Mouse (Mus musculus): ENCODE data around the gene Cfap65. TPM values are rescaled to one million over a fixed set of nuclear protein-coding genes. Genes with fewer than 3 reads are reported as not detected.

The Cfap65 gene
- polyA plus RNA-seq, 1 experiment from 2014 or later, result not detected

DNA sequence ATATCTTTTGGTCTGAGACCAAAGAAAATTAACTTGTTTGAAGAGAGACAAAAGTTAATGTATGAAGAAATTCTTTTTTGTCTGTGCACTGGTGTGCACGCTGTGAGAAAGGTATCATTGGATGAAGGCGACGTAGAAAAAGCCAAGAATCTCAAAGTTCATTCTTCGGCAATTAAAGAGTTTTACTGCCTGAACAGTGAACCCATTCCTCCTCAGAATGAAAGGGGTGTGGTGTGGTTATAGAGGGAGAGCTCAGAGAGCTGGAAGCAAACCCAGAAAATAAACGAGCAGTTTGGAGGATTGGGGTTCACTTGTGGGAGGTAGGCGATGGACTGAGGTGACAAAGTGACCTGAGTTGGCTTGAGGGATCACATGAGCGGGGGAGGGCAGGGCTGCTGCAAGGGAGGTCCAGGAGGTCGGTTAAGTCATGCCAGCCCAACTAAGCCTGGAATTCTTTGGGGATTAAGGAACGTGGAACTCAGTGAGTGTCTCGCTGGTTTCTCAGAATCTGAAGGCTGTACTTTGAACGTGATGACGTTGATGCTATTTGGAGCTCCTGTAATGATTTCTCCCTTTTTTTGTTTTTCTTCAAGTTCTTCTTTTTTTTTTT is 927 bp upstream of the Cfap65 start:
- H3K27me3 ChIP-seq (replicated peaks), result peaks cover 69% of the 10 kb centered on the region
- WGBS, result 43% methylated on average over 12 of the region's 12 CpGs
- no peak overlapping the region for H3K9ac ChIP-seq

DNA sequence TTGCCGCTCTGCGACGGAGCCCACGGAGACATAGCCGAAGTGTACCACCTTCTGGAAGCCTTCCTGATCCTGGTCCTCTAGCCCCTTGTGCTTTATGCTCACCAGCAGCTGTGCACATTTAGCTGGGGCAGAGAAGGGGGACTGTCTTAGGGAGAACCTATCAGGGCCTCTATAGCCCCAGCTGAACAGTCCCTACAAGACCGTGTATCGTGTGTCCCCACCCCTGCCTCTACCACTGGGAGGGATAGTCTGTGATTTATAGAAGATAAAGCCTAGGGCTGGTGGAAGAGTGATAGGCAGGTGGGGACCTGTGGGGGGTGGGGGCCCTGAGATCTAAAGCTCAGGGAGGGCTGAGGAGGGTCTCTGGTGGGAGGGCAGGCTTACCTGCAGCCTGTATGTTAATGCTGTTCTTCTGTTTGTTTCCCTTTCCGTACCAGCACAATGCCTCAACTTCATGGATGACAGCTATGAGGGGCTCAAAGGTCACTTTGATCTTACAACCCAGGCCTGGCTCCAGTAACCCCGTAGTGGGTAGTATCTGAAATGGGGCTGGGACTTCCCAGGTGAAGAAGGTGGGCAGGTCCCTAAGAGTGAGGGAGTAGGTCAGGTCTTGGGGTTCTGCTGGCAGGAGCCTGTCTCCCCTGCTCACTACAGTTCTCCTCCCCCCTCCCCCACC is 7.6 kb downstream of the Cfap65 start:
- no peak overlapping the region for H3K9ac ChIP-seq
- 0 out of 2 replicates have a peak, but pooled peaks cover 3% of the 10 kb centered on the region for H3K9me3 ChIP-seq (replicated peaks)
- no peak for ATAC-seq (ENCODE audit: insufficient number of reproducible peaks, low FRiP score)
- H3K4me2 ChIP-seq, result no peak overlapping the region
- WGBS, result 79% methylated on average over 9 of the region's 9 CpGs
- no peak overlapping the region for H3K4me3 ChIP-seq
- H3K27ac ChIP-seq (ENCODE audit: poor library complexity, severe bottlenecking), result no peak overlapping the region
- H3K36me3 ChIP-seq, result no peaks in the 10 kb centered on the region
- peaks cover 85% of the 10 kb centered on the region for H3K27me3 ChIP-seq (replicated peaks)
- no peaks in the 10 kb centered on the region for H3K4me1 ChIP-seq (replicated peaks)

More for the DNA sequence above, 927 bp upstream of the Cfap65 start:
- no peak overlapping the region for H3K27ac ChIP-seq (ENCODE audit: poor library complexity, severe bottlenecking)
- no peaks in the 10 kb centered on the region for H3K4me1 ChIP-seq (replicated peaks)
- no peaks in the 10 kb centered on the region for H3K36me3 ChIP-seq
- H3K4me3 ChIP-seq, result no peak overlapping the region
- no peak overlapping the region for H3K4me2 ChIP-seq
- H3K9me3 ChIP-seq (replicated peaks), result 0 out of 2 replicates have a peak, but pooled peaks cover 3% of the 10 kb centered on the region
- no peak for ATAC-seq (ENCODE audit: insufficient number of reproducible peaks, low FRiP score)

DNA sequence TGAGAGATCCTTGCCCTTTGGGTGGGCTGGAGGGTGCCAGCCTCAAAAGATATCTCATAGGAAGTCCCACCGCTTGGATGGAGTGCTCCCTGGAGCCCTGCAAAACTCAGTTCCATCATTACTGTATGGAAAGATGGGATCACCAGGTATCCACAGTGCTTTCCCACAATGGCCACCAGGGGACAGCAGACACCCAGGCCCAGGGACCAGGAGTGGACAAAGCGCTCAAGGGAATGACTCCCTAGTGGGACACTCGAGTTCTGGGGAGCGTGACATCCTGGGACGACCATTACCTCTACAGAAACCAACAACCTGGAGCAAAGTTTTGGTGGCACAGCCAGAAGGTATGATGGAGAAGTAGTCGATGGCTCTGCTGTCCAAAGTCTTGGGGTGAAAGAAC is 8.7 kb downstream of the Cfap65 start:
- H3K4me2 ChIP-seq, result no peak overlapping the region
- H3K27ac ChIP-seq (ENCODE audit: poor library complexity, severe bottlenecking), result no peak overlapping the region
- no peak for ATAC-seq (ENCODE audit: insufficient number of reproducible peaks, low FRiP score)
- H3K4me1 ChIP-seq (replicated peaks), result no peaks in the 10 kb centered on the region
- H3K27me3 ChIP-seq (replicated peaks), result peaks cover 84% of the 10 kb centered on the region
- no peaks in the 10 kb centered on the region for H3K36me3 ChIP-seq
- no peak overlapping the region for H3K4me3 ChIP-seq
- H3K9ac ChIP-seq, result no peak overlapping the region
- no peaks in the 10 kb centered on the region for H3K9me3 ChIP-seq (replicated peaks)
- WGBS, result 28% methylated on average over 6 of the region's 6 CpGs

DNA sequence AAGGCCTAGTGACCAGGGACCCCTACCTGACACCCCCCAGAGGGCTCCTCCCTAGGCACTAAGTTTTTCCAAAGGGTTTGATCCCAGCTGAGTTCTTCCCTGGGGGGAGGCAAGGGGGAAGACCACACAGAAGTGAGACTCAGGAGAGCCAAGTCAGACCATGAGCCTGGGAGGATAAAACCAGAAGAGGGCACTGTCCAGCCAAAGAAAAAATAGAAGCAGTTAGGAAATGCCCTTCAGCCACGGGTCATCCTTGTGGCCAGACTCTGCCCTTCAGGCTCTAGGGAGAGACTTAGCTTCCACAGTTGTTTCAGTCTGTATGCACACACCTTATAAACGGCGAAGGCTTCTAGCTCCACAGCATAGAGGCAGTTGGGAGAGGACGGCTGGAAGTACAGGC is 10.9 kb downstream of the Cfap65 start:
- Histone ChIP-seq H3K27ac (ENCODE audit: poor library complexity, severe bottlenecking) (no peak overlapping the region), H3K4me3 (no peak overlapping the region), H3K9me3 (replicated peaks) (no peaks in the 10 kb centered on the region), H3K4me2 (no peak overlapping the region), H3K36me3 (no peaks in the 10 kb centered on the region), H3K4me1 (replicated peaks) (no peaks in the 10 kb centered on the region), H3K27me3 (replicated peaks) (peaks cover 76% of the 10 kb centered on the region), H3K9ac (no peak overlapping the region)
- ATAC-seq (ENCODE audit: insufficient number of reproducible peaks, low FRiP score), result no peak
- WGBS, result 56% methylated on average over 4 of the region's 4 CpGs

DNA sequence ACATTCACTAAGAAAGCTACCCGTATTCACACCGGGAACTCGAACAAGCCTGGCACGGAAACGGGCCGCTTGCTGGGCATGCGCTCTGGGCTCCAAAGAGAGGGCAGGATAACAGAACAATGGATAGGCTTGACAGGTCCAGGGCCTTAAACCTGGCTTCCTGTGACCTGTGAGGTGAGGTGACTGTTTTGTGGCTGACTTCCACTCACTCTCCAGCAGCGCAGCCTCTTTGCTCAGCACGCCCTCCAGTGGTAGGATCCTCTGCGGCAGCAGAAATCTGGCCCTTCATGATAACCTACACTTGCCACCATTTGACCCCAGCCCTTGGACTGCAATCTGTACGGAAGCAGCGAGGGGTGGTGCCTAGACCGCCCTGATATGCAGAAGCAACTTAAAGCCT is 19.7 kb downstream of the Cfap65 start:
- Histone ChIP-seq H3K4me1 (replicated peaks) (no peaks in the 10 kb centered on the region), H3K4me3 (no peak overlapping the region), H3K27me3 (replicated peaks) (peaks cover 57% of the 10 kb centered on the region), H3K36me3 (no peaks in the 10 kb centered on the region), H3K27ac (ENCODE audit: poor library complexity, severe bottlenecking) (no peak overlapping the region), H3K9me3 (replicated peaks) (0 out of 2 replicates have a peak, but pooled peaks cover 3% of the 10 kb centered on the region), H3K9ac (no peak overlapping the region), H3K4me2 (peak overlapping the region; percentile 22; the same call in 1 of the 2 replicates)
- WGBS, result 21% methylated on average over 13 of the region's 13 CpGs
- no peak for ATAC-seq (ENCODE audit: insufficient number of reproducible peaks, low FRiP score)

DNA sequence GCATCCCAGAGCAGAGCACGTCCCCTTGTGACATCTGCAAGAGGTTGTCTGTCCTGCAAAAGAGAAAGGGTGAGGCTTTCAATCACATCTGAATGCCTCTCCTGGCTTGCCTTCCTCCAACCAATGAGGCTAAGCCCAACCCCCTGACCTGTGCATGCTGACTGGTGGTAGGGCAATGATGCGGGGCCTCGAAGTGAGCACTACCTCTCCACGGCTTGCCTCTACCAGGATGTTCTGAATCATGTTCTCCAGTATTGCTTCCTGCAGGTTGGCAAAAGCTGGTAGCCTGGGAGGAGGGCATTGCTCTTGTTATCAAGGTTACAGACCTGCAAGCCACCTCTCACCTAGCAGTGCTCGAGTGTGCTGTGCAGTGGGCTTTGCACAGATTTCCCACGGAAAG is 33.2 kb downstream of the Cfap65 start:
- H3K4me3 ChIP-seq, result no peak overlapping the region
- H3K9ac ChIP-seq, result no peak overlapping the region
- WGBS, result 18% methylated on average over 6 of the region's 6 CpGs
- no peaks in the 10 kb centered on the region for H3K36me3 ChIP-seq
- H3K27me3 ChIP-seq (replicated peaks), result peaks cover 97% of the 10 kb centered on the region
- H3K4me1 ChIP-seq (replicated peaks), result peaks cover 25% of the 10 kb centered on the region
- H3K4me2 ChIP-seq, result no peak overlapping the region
- ATAC-seq (ENCODE audit: insufficient number of reproducible peaks, low FRiP score), result no peak
- no peak overlapping the region for H3K27ac ChIP-seq (ENCODE audit: poor library complexity, severe bottlenecking)
- no peaks in the 10 kb centered on the region for H3K9me3 ChIP-seq (replicated peaks)

DNA sequence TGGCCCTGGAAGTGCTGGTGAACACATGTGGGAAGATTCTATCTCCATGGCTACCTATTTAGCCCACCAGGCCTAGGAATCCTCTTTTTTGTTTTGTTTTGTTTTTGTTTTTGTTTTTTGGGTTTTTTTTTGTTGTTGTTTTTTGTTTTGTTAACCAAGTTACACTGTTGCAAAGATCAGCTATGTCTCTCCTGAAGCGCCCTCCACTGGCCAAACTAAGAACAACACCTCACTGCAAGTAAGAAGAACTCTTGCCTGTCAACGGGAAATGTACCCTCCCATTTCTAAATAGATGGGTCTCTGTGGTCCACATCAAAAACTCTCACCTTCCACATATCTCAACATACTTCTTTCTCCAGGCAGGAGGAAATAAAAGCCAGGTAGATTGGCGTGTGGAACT is 33.7 kb downstream of the Cfap65 start:
- no peak overlapping the region for H3K4me3 ChIP-seq
- 2% methylated on average over 3 of the region's 3 CpGs for WGBS
- ATAC-seq (ENCODE audit: insufficient number of reproducible peaks, low FRiP score), result no peak
- H3K4me1 ChIP-seq (replicated peaks), result peaks cover 25% of the 10 kb centered on the region
- H3K9ac ChIP-seq, result no peak overlapping the region
- H3K27ac ChIP-seq (ENCODE audit: poor library complexity, severe bottlenecking), result no peak overlapping the region
- H3K4me2 ChIP-seq, result no peak overlapping the region
- peaks cover 99% of the 10 kb centered on the region for H3K27me3 ChIP-seq (replicated peaks)
- no peaks in the 10 kb centered on the region for H3K9me3 ChIP-seq (replicated peaks)
- no peaks in the 10 kb centered on the region for H3K36me3 ChIP-seq

DNA sequence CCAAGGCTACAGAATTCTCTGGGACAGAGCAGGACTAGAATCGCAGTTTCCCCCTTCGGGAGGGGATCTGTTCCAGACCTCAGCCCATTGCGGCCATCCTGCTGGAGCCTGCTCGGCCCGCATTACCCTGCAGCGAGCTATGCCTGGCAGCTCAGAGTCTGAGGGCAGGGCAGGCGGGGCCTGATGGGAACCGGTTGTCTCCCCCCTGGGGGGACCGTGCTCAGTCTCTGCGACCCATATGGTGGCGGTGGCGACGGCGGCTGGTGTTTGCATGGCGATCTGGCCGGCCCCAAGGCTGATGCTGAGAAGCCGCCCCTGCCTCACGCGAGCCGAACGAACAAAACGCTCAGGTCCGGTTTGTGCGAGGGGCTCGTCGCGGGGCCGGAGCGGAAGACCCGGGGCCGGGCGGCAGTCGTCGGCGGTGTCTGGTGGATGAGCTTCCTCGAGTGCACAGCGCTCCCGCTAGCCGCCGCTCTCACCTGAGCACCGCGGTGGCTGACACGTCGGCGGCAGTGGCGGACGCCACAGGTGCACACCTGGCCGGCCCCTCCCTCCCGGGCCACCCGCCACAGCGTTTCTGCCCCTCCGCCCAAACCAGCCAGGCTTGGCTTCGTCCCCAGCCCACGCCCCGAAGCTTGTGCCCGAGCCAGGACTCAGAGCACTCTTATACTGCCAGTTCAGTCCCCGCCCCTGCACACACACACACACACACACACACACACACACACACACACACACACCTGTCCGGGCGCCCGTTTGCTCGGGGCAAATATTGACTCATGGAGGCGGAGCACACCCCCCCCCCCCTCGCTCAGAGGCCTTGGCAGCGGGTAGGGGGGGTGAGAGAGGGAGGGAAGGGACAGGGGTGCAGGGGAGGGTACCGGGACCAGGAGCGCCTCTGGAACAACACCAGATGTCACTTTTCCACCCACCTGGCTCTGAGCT is 34.8 kb downstream of the Cfap65 start:
- H3K4me3 ChIP-seq, result peak overlapping the region; percentile 41
- no peaks in the 10 kb centered on the region for H3K9me3 ChIP-seq (replicated peaks)
- H3K4me1 ChIP-seq (replicated peaks), result peaks cover 25% of the 10 kb centered on the region
- peak overlapping the region; percentile 32; the same call in 1 of the 2 replicates for H3K9ac ChIP-seq
- H3K27me3 ChIP-seq (replicated peaks), result peaks cover 99% of the 10 kb centered on the region
- H3K4me2 ChIP-seq, result peak overlapping the region; percentile 71
- WGBS, result under 1% methylated on average over 64 of the region's 66 CpGs
- H3K36me3 ChIP-seq, result no peaks in the 10 kb centered on the region
- no peak overlapping the region for H3K27ac ChIP-seq (ENCODE audit: poor library complexity, severe bottlenecking)
- ATAC-seq (ENCODE audit: insufficient number of reproducible peaks, low FRiP score), result no peak

DNA sequence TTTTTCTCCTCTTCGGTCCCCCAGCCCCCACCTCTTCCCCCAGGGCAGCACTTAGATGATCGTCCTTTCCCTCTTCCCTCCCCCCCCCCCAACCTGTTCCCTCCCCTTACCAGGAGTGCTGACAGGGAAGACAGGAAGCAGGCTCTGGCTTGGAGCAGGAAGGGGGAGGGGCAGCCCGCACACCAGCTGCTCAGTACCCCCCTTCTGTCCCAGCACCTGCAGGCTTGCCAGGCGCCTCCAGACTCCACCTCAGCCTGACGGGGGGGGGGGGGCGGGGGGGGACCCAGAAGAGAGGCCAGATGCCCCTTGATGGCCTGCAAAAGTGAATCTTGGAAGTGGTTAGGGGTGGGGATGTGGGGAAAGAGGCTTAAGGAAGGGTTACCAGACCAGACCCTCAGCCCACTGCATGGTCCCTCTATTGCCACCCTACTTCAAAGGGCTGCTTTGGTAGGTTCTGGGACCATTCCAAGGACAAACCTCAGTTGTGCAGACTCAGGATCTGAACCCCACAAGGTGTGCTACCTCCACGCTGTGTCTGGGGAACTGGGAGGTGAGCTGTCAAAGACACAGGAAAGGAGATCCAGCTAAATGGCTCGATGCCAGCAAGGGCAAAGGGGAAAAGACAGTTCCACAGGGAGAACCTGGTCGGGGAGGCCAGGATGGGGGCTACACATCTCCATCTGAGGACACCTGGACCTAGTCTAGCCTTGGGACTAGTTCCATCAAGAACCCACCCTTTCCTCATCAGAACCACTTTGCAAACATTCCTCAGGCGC is 36.6 kb downstream of the Cfap65 start:
- no peak overlapping the region for H3K4me3 ChIP-seq
- no peaks in the 10 kb centered on the region for H3K9me3 ChIP-seq (replicated peaks)
- H3K36me3 ChIP-seq, result no peaks in the 10 kb centered on the region
- peaks cover 98% of the 10 kb centered on the region for H3K27me3 ChIP-seq (replicated peaks)
- WGBS, result 5% methylated on average over 6 of the region's 10 CpGs
- no peak overlapping the region for H3K27ac ChIP-seq (ENCODE audit: poor library complexity, severe bottlenecking)
- peak overlapping the region; percentile 14; the same call in 1 of the 2 replicates for H3K4me2 ChIP-seq
- H3K9ac ChIP-seq, result 0 out of 2 replicates have a peak overlapping the region, but pooled peaks have one; percentile 27
- ATAC-seq (ENCODE audit: insufficient number of reproducible peaks, low FRiP score), result 0 out of 2 replicates have a peak, but pooled peaks have one; percentile 23
- H3K4me1 ChIP-seq (replicated peaks), result peaks cover 25% of the 10 kb centered on the region

DNA sequence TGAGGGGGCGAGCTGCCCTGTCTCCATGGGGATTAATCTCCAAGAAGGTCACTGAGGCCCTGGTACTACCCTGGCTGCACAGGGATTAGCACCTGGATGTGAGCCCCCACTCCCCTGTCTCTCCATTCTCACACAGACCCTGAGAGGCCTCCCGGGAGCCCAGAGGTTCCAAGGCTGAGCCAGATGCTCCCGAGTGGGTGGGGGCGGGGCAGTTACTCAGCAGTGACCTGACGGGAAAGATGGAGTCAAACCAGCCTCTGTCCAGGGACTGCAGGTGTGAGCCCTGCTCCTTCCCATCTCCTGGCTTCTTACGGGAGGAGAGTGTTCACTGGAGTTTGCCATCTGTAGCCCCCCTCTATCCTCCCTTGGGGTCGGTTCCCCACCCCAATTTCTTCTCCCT is 37.4 kb downstream of the Cfap65 start:
- 3% methylated on average over 7 of the region's 7 CpGs for WGBS
- Histone ChIP-seq H3K9ac (no peak overlapping the region), H3K4me1 (replicated peaks) (peaks cover 29% of the 10 kb centered on the region), H3K36me3 (no peaks in the 10 kb centered on the region), H3K4me3 (no peak overlapping the region), H3K27me3 (replicated peaks) (peaks cover 98% of the 10 kb centered on the region), H3K27ac (ENCODE audit: poor library complexity, severe bottlenecking) (no peak overlapping the region), H3K4me2 (no peak overlapping the region), H3K9me3 (replicated peaks) (no peaks in the 10 kb centered on the region)
- ATAC-seq (ENCODE audit: insufficient number of reproducible peaks, low FRiP score), result no peak

Data from heart, embryonic 12.5 days (tissue).